Mouse (Mus musculus): ENCODE data around the gene Dusp7.

The Dusp7 gene

GRCm38 (mm10) chr9:106417841-106418625, 49.6 kb downstream of the Dusp7 start:
- peak; percentile 60 for DNase-seq (ENCODE audit: low read depth, low spot score)

- DNase-seq (ENCODE audit: low read depth, low spot score) = no peak
Observed at GRCm38 (mm10) chr9:106420608-106421007, 52.2 kb downstream of the Dusp7 start.

DNA sequence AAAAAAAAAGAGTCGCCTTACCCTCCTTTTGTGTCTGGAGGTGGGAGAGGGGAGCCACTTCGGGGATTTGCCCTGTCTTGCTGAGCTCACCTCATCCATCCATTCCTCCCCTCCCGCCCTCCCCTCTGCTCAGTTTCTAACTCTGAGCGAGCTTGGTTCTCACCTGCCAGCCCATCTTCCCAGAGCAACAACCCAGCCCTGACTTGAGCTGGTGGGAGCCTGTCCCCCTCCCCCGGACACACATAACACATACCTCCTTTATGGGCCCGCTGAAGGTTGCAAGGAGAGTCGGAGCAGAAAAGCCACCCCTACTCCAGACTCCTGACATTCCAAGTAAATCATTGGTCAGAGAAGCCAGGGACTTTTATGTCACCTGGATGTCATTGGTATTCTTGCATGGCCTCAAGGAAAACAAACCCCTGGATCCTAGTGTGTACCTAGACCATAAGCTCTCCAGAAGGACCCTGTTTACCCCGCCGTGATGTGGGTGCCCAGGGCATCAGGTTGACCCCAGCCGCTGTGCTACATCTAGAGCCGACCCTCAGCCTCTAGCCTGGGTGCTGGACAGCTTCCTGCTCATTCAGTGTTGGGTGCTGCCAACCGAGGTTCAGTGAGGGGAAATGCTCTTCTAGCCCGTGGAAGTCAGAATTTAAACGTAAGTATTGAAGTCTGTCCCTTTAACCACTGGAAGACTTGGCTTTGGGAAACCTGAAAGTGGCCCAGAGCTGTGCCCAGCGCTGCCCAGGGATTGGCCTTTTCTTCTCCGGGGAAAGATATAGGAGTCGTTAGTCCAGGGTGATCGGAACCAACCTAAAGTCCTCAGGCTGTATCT, 52.8 kb downstream of the Dusp7 start:
- no peak for DNase-seq (ENCODE audit: low read depth, low spot score)

DNA sequence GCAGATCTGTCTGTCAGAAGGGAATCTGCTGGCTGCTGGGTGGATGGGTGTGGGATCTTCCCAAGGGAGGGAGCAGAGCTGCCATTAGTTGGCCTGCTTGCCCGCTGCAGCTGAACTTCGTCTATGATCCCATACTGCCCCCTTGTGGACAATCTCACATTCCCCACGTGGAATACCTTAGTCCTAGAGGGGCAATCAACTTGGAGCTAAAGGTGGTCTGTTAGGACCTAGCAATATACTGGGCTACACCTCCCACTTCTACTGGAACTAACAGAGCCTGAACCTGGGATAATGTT, 53.4 kb downstream of the Dusp7 start:
- peak; percentile 78 for DNase-seq (ENCODE audit: low read depth, low spot score)
